Mouse (Mus musculus): ENCODE measurements around the gene Vps8. TPM values are rescaled to one million over a fixed set of nuclear protein-coding genes. Genes with fewer than 3 reads are reported as not detected.

The Vps8 gene
- polyA plus RNA-seq, 1 experiment from 2014 or later, result 28.8 TPM

DNA sequence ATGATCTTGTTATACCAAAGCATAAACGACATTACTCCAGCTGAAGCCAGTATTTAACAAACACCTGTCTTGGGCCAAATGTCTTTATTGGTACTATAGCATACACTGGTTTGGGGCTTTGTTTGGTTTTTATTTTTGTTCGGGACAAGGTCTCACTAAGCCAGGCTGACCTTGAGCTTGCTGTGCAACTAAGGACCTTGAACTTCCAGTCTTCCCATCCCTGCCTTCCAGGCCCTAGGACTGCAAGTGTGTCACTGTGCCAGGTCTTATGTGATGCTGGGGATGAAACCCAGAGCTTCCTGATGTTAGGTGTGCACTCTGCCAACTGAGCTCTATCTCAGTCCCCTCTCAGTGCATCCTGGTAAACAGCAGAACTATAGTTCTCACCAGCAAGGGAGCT lies 168.6 kb downstream of the Vps8 start:
- DNase-seq (ENCODE audit: low spot score), result no peak
- 74% methylated on average over 2 of the region's 2 CpGs for WGBS

DNA sequence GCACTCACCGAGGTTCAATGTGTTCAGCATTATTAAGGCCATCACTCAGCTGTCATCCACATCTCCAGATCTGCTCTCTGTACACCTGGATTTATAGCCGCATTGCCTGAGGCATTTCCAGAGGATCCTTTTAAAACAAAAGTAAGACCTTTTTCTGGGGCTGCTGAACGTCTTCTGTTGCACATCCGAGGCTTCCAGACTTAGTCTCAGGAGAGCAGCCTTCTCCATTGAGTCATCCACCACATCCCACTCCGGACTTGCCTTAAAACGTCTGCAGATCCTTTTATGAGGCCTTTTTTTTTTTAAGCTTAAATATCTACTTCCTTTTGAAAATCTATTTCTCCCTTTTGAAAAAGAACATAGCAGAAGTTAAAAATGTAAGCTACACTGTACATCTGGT lies 172.6 kb downstream of the Vps8 start:
- Histone ChIP-seq H3K27ac (no peak overlapping the region), H3K4me2 (ENCODE audit: low read length) (no peak overlapping the region), H3K4me1 (replicated peaks; ENCODE audit: insufficient read depth, low read length) (no peaks in the 10 kb centered on the region), H3K9ac (ENCODE audit: low read depth, low read length) (no peak overlapping the region), H3K27me3 (ENCODE audit: insufficient read depth, low read length) (no peaks in the 10 kb centered on the region), H3K9me3 (replicated peaks; ENCODE audit: low read length) (no peaks in the 10 kb centered on the region), H3K36me3 (ENCODE audit: insufficient read depth, low read length) (no peaks in the 10 kb centered on the region), H3K4me3 (replicated peaks; ENCODE audit: low read depth, low read length) (no peak overlapping the region)
- no peak for DNase-seq (ENCODE audit: low spot score)
- 60% methylated on average over 6 of the region's 6 CpGs for WGBS
- no peak for ATAC-seq (replicated peaks; ENCODE audit: low FRiP score, low read depth)
- no peak for TF ChIP-seq CTCF (IDR thresholded peaks at IDR 0.05; ENCODE audit: low read depth)

More for the DNA sequence above, 168.6 kb downstream of the Vps8 start:
- no peaks in the 10 kb centered on the region for H3K27me3 ChIP-seq (ENCODE audit: insufficient read depth, low read length)
- no peaks in the 10 kb centered on the region for H3K9me3 ChIP-seq (replicated peaks; ENCODE audit: low read length)
- no peaks in the 10 kb centered on the region for H3K36me3 ChIP-seq (ENCODE audit: insufficient read depth, low read length)
- no peak overlapping the region for H3K4me3 ChIP-seq (replicated peaks; ENCODE audit: low read depth, low read length)
- H3K9ac ChIP-seq (ENCODE audit: low read depth, low read length), result no peak overlapping the region
- no peak for TF ChIP-seq CTCF (IDR thresholded peaks at IDR 0.05; ENCODE audit: low read depth)
- no peak overlapping the region for H3K27ac ChIP-seq
- no peak for ATAC-seq (replicated peaks; ENCODE audit: low FRiP score, low read depth)
- no peak overlapping the region for H3K4me2 ChIP-seq (ENCODE audit: low read length)
- no peaks in the 10 kb centered on the region for H3K4me1 ChIP-seq (replicated peaks; ENCODE audit: insufficient read depth, low read length)

- no peak overlapping the region for H3K4me3 ChIP-seq (replicated peaks; ENCODE audit: low read depth, low read length)
- no peak for ATAC-seq (replicated peaks; ENCODE audit: low FRiP score, low read depth)
- no peak overlapping the region for H3K27ac ChIP-seq
- 55% methylated on average over 6 of the region's 6 CpGs for WGBS
- TF ChIP-seq CTCF (IDR thresholded peaks at IDR 0.05; ENCODE audit: low read depth), result no peak
- no peak overlapping the region for H3K9ac ChIP-seq (ENCODE audit: low read depth, low read length)
- H3K36me3 ChIP-seq (ENCODE audit: insufficient read depth, low read length), result no peaks in the 10 kb centered on the region
- no peaks in the 10 kb centered on the region for H3K9me3 ChIP-seq (replicated peaks; ENCODE audit: low read length)
- DNase-seq (ENCODE audit: low spot score), result no peak
- no peaks in the 10 kb centered on the region for H3K27me3 ChIP-seq (ENCODE audit: insufficient read depth, low read length)
- H3K4me2 ChIP-seq (ENCODE audit: low read length), result no peak overlapping the region
- peaks cover 13% of the 10 kb centered on the region for H3K4me1 ChIP-seq (replicated peaks; ENCODE audit: insufficient read depth, low read length)
These were observed 181.4 kb downstream of the Vps8 start for GRCm38 (mm10) chr16:21604354-21604753.

DNA sequence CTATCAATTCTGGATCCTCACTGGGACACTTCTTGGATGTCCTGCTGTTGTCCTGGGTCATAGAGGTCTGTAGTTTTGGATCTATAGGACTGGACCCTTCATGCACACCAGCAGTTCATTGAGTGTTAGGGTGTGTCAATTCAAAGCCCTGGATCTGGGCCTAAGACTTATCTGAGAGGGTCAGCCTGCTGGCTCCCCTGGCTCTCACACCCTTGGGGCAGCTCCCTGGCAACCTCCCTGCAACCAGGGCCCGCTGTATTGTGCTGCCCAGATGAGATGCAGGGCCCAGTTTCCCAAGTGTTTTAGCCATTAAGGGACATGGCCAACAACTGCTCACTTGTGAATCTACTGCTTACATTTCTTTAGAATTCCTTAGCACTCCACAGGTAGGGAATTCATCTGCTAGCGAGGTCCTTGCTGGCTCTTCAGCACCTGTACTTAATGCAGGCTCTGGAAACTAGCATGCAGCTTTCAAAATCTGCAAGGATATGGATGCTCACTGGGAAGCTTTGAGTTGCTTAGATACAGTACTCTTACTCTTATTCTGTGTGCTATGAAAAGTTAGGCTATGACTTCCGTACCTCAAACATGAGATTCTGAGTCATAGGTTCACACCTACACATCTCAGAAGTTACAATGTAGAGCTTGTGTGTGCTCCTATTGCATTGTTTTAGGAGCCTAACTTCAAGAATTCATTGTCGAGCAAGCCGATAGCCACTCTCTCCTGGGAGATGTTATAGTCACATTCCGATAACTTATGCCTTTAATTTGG lies 183.5 kb downstream of the Vps8 start:
- no peak overlapping the region for H3K4me2 ChIP-seq (ENCODE audit: low read length)
- no peak for ATAC-seq (replicated peaks; ENCODE audit: low FRiP score, low read depth)
- no peak overlapping the region for H3K4me3 ChIP-seq (replicated peaks; ENCODE audit: low read depth, low read length)
- no peak overlapping the region for H3K27ac ChIP-seq
- 67% methylated on average over 6 of the region's 6 CpGs for WGBS
- no peak for DNase-seq (ENCODE audit: low spot score)
- no peak overlapping the region for H3K9ac ChIP-seq (ENCODE audit: low read depth, low read length)
- no peaks in the 10 kb centered on the region for H3K36me3 ChIP-seq (ENCODE audit: insufficient read depth, low read length)
- no peaks in the 10 kb centered on the region for H3K9me3 ChIP-seq (replicated peaks; ENCODE audit: low read length)
- H3K4me1 ChIP-seq (replicated peaks; ENCODE audit: insufficient read depth, low read length), result peaks cover 13% of the 10 kb centered on the region
- no peak for TF ChIP-seq CTCF (IDR thresholded peaks at IDR 0.05; ENCODE audit: low read depth)
- H3K27me3 ChIP-seq (ENCODE audit: insufficient read depth, low read length), result no peaks in the 10 kb centered on the region

DNA sequence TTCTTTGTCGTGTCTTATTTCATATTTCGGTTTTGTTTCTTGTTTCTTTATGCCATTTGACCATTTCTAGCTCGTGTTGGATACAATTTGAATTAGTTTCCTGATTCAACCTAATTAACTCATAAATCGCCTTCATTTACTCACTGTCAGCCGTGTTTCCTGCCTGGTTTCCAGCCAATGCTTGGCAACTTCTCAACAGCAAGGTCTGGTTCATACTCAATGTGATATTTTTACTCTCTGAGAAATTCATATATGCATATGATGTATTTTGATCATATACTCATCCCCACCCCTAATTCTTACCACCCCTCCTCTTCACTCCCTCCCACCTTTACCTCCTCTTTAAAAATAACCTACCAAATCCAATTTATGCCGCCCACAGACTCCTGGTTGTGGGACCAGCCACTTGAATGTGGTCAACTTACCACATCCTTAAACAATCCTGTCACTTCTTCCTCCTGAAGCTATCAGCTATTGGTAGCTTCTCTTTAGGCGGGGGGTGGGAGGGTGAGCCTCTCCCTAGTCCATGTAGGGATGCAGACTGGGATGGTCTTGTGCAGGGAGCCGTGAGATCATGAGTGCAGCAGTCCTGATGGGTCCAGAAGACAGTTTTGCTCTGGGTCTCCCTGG lies 184.2 kb downstream of the Vps8 start:
- Histone ChIP-seq H3K4me3 (replicated peaks; ENCODE audit: low read depth, low read length) (no peak overlapping the region), H3K9ac (ENCODE audit: low read depth, low read length) (no peak overlapping the region), H3K27me3 (ENCODE audit: insufficient read depth, low read length) (no peaks in the 10 kb centered on the region), H3K9me3 (replicated peaks; ENCODE audit: low read length) (no peaks in the 10 kb centered on the region), H3K4me2 (ENCODE audit: low read length) (no peak overlapping the region), H3K36me3 (ENCODE audit: insufficient read depth, low read length) (no peaks in the 10 kb centered on the region), H3K27ac (no peak overlapping the region; the same call in 1 of the 2 replicates), H3K4me1 (replicated peaks; ENCODE audit: insufficient read depth, low read length) (peaks cover 13% of the 10 kb centered on the region)
- no peak for ATAC-seq (replicated peaks; ENCODE audit: low FRiP score, low read depth)
- TF ChIP-seq CTCF (IDR thresholded peaks at IDR 0.05; ENCODE audit: low read depth), result no peak
- 57% methylated on average over 8 of the region's 8 CpGs for WGBS
- peak; percentile 68 for DNase-seq (ENCODE audit: low spot score)

- TF ChIP-seq CTCF (IDR thresholded peaks at IDR 0.05; ENCODE audit: low read depth), result no peak
- DNase-seq (ENCODE audit: low spot score) (peak; percentile 27), ATAC-seq (replicated peaks; ENCODE audit: low FRiP score, low read depth) (no peak; the same call in 1 of the 2 replicates)
- no peaks in the 10 kb centered on the region for H3K27me3 ChIP-seq (ENCODE audit: insufficient read depth, low read length)
- H3K9me3 ChIP-seq (replicated peaks; ENCODE audit: low read length), result no peaks in the 10 kb centered on the region
- H3K9ac ChIP-seq (ENCODE audit: low read depth, low read length), result no peak overlapping the region
- peaks cover 13% of the 10 kb centered on the region for H3K4me1 ChIP-seq (replicated peaks; ENCODE audit: insufficient read depth, low read length)
- H3K4me3 ChIP-seq (replicated peaks; ENCODE audit: low read depth, low read length), result no peak overlapping the region
- WGBS, result 49% methylated on average over 5 of the region's 5 CpGs
- no peaks in the 10 kb centered on the region for H3K36me3 ChIP-seq (ENCODE audit: insufficient read depth, low read length)
- H3K27ac ChIP-seq, result no peak overlapping the region; the same call in 1 of the 2 replicates
- H3K4me2 ChIP-seq (ENCODE audit: low read length), result no peak overlapping the region
These were observed 184.7 kb downstream of the Vps8 start for GRCm38 (mm10) chr16:21607651-21608040.

Data from kidney, postnatal 0 days (tissue).